Mouse (Mus musculus): Measurements from ENCODE around the gene Ndufv3.

The Ndufv3 gene

DNA sequence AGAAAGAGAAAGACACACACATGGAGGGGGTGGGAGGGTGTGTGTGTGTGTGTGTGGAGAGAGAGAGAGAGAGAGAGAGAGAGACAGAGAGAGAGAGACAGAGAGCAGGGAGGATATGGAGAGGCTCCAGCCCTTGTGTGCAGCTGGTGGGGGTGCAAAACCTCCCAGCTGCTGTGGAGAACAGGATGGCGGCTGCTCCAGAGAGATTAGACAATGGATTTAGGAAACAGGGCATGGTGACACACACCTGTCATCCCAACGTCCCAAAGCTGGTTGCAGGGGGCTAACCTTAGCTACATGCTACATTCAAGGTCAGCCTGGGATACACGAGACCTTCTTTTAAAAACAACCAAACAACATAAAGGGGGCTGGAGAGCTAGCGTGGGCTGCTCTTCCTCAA is 36.3 kb downstream of the Ndufv3 start:
- no peak for DNase-seq (ENCODE audit: low spot score in 2 of 2)

DNA sequence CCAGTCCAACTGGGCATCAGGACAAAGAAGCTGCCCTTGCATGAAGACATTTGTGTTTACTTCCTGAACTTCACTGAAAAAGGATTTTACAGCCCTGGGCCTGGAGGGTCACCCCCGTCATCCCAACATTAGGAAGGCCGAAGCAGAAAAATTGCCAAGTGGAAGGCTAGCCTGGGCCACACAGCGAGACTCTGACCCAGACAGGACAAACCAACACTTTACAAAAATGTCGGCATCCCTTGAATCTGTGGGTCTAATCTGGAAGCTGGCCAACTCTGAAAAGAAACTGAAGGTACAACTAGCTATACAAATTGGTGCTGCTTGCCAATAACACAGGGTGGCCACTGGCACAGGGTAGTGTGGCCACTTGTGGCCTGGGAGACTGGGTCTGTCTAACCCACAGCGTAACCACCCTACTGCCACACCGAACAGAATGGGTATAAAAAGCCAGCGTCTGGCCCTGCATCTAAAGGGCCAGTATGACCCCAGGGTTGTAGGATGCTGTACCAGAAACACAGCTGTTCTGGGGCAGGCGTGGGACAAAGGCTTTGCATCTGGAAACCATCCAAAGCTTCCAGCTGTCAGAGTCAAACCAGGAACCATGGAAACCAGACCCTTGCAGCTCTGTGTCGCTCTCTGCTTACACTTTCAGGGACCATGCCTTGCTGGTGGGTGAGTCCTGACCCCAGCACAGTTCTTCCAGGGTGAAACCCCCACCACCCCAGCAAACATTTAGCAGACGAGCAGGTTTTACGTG is 37.4 kb downstream of the Ndufv3 start:
- no peak for DNase-seq (ENCODE audit: low spot score in 2 of 2)

DNA sequence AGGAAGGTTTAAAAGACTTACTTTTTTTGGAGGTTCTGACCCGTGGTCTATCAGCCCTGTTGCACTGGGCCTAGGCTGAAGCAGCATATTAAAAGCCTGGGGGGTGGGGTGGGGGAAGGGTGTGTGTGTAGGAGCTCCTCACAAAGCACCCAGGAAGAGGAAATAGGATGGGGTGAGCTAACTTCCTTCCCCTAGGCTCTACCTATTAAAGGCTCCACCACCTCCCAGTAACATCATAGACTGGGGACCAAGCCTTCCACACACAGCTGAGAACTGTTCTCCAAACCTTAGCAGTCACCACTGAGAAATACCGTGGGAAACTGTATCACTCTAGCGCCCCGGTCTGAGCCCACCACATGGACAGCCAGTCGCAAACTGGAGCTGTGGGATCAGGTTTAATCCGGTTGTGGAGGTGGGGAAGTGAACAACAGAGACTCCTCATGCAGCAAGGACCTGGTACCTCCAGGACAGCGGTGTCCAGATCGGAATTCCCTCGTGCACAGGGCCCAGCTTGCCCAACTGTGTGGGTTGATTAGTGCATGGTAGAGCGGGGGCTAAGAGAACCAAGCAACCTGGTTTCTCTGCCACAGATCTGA is 38.1 kb downstream of the Ndufv3 start:
- no peak for DNase-seq (ENCODE audit: low spot score in 2 of 2)

DNA sequence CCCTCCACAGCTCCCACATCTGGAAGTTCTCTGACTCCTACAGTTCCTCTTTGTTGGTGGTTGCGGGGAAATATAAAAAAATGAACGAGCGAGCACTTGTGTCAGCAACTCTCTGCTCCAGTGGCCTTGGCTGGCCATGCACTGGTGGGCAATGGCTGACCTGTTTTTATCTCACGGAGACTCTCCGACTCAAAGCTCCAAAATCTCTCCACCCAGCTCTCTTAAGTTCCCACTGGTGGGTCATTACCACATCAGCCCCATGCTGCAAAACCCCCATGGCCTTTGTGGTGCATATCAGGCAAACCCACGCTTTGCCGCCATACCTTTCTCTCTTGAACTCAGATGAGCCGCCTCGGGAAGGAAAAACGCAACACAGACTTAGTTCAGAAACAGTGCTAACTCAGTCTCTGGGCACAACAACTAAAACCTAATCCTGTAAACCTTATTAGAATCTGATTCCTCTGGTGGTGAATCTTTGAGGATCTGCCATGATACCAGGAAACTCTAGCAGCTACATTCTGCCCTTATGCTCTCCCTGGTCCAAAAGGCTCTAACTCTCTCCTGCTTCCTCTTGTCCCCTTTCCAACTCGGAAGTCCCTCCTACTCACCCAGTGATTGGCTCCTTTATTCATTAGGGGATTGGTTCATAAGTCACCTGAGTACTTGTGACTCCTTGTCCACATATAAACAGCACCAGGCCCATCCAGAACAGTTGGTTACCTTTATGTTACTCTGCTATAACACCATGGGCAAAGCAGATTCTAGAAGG is 39.3 kb downstream of the Ndufv3 start:
- DNase-seq (ENCODE audit: low spot score in 2 of 2), result no peak

DNA sequence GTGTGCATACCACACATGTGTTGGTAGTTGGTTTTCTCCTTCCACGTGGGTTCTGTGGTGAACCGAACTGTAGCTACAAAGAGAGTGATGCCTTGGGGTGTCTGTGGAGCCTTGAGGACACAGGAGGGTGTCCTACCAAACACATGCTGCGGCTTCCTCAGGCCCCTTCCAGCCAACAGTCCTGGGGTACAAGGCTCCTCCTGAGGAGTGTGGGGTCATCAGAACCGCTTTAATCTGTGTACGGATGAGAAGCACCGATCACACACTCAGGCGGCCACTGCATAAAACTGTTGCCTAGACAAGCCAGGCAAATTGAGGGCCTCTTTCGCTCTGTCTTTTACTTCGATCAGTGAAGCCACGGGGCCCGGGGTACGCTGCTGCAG is 43.7 kb downstream of the Ndufv3 start:
- DNase-seq (ENCODE audit: low spot score in 2 of 2), result no peak

DNA sequence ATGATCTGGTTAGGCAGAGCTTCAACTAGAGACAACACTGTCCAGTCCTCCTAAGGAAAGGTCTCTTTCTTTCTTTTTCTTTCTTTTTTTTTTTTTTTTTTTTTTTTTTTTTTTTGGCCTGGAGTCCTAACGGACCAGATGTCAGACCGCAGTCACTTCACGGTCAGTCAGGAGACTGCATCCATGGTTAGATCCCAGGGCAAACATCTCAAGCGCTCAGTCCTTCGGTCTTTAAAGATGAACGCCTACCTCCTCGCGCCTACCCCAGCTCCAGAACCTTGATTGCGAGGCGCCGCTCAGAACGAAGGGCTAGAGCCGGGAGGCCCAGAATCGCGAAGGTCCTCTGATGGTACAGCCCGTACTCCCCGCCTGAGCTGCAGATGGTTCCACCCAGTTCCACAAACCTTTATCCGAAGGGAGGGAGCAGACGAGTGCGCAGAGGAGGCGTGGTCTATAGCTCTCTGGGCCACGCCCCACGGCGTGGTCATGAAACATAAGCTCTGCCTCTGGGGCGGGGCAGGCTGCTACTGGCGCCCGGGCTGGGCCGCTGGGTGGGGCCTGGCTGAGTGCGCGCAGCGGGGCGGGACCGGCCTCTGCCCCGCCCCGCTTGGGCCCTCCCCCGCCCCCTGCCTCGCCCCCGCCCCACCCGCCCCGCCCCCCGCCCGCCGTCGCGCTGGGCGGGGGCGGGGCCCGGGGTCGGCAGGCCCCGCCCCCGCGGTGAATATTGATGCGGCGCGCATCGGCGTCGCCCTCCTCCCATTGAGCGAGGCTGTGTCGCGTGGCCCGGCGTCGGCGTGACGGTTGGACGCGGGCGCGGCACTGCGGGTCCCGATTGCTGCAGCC is 44.3 kb downstream of the Ndufv3 start, which contains the start of gene Pknox1:
Gene Pknox1, plus strand, starts transcription at position 720 of the 843 bp plus-strand sequence.
- peak; percentile 99 for DNase-seq (ENCODE audit: low spot score in 2 of 2)

DNA sequence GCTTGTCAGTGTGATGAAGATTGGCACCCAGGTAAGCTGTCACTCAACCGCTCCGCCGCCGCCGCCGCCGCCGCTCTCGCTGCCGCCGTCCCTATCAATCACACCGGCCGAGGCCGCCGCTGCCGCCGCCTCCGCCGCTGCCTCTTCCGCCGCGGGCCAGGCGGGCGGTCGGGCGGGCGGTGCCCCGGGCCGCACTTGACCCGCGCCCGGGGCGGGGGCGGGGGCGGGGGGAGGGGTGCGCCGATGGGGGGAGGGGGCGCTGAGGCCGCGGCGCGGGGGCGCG is 44.9 kb downstream of the Ndufv3 start:
- no peak for DNase-seq (ENCODE audit: low spot score in 2 of 2)

DNA sequence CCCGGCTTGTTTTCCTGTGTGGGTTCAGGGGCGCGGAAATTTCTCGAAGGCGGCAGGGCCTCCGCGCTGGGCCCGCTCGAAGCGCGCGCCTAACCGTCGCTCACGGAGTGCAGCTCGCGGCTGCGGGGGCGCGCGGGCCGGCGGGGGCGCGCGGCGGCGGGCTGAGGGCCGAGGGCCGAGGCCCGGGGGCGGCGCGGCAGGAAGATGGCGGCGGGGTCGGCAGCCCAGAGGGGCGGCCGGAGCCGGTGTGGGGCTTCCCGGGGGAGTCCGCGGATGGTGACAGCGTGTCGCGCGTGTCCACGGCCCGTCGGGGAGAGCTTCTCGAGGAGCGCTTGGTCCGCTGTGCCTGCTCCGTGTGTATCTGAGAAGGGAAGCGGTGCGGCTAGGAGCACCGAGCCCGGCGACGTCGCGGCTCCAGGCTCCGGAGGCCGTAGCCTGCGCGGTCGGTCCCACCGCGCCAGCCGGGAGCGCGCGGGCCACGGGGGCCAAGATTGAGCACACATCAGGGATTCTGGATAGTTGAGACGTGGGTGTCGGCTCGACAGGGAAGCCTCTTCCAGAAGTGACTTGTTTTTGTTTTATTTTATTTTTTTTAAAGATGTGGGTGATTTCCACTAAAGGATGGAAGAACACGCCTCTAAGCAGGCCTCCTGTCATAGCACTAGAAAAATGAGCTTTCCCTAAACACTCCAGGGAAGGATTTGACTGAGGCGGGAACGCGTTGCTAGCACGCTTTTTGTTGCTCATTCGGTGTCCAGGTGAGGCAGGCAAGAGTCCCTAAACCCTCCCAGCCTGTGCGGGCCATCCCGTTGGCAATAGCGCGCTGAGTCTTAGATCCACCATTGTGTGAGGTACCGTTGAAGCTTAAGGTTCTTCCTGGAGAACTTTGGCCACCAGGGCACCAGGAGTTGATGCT is 45.5 kb downstream of the Ndufv3 start:
- peak; percentile 34 to 41 for DNase-seq (ENCODE audit: low spot score in 2 of 2)

DNA sequence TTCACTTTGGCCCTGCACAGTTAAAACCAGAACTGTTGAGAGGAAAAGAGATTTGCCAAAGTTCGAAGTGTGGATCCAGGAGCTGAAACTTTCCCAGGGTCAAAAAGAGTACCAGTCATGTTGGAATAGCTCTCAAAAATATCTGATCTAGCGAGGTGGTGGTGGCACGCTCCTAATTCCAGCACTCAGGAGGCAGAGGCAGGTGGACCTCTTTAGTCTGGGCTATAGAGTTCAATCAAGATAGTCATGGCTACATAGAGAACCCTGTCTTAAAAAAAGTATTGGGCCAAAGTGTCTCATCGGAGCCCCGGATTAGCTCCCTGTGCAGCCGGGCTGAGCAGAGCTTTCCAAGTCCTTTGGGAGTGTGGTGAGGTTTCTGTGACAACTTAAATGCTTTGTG is 46.4 kb downstream of the Ndufv3 start:
- no peak for DNase-seq (ENCODE audit: low spot score in 2 of 2)

DNA sequence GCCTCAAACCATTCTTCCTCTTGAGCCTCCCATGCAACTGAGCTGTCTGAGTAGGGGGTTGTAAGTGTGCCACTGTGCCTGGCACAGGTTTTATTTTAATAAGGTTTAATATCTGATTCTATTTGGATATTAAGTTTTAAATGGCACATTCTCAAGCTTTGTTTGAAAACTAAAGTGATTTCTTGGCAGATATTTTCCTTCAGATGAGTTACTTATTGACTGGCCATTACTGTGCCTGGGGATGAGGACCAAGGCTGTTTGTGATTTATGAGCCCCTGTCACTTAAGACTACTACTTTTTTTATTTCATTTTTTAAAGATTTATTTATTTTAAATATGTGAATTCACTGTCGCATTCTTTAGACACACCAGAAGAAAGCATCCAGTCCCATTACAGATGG is 49.8 kb downstream of the Ndufv3 start:
- DNase-seq (ENCODE audit: low spot score in 2 of 2), result no peak

DNA sequence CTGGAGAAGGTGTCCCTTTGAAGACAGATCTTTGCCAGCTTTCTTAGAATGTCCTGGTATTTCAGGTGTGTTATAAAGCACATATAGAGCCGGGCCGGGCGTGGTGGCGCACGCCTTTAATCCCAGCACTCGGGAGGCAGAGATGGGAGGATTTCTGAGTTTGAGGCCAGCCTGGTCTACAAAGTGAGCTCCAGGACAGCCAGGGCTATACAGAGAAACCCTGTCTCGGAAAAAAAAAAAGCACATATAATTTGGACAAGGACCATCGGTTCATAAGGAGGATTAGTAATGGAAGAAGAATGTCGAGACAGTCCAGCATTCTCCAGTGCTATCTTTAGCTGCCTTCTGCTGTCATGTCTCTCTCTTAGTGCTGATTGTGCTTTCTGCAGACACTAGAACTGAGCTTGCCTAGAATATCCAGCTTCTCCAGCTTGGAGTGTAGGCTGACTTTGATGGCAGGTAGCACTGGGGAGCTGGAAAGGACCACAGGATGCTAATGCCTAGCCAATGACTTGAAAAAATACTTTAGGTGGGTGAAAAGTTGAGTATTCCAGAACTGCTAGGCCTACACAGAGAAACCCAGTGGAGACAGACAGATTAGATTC is 50.5 kb downstream of the Ndufv3 start:
- no peak for DNase-seq (ENCODE audit: low spot score in 2 of 2)

DNA sequence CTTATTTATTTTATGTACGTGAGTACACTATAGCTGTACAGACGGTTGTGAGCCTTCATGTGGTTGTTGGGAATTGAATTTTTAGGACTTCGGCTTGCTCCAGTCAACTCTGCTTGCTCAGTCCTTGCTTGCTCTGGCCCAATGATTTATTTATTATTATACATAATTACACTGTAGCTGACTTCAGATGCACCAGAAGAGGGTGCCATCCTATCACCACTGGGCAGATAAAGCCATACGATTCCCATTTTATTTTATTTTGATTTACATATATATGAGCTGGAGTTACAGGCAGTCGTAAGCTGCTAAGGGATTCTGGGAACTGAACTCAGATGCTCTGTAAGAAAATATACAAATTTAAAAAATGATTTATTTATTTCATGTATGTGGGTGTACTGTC is 51.8 kb downstream of the Ndufv3 start:
- DNase-seq (ENCODE audit: low spot score in 2 of 2), result no peak

DNA sequence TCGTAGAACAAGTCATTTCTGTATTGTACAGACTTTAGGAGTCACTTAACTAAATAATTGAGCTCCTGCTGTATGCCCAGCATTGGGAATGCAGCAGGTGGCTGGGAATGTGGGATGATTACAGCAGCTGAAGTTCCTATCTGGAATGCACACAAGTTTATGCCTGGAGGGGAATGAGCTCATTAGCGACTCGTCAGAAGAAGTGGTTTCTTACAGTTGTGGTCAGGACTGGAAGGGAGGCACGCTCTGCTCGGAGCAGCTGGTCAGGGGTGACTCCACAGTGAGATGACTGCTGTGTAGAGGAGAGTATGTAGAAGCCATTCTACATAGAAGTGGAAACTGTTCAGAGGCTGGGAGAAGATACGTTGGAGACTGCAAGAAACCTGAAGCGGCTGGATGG is 54.7 kb downstream of the Ndufv3 start:
- no peak for DNase-seq (ENCODE audit: low spot score in 2 of 2)

DNA sequence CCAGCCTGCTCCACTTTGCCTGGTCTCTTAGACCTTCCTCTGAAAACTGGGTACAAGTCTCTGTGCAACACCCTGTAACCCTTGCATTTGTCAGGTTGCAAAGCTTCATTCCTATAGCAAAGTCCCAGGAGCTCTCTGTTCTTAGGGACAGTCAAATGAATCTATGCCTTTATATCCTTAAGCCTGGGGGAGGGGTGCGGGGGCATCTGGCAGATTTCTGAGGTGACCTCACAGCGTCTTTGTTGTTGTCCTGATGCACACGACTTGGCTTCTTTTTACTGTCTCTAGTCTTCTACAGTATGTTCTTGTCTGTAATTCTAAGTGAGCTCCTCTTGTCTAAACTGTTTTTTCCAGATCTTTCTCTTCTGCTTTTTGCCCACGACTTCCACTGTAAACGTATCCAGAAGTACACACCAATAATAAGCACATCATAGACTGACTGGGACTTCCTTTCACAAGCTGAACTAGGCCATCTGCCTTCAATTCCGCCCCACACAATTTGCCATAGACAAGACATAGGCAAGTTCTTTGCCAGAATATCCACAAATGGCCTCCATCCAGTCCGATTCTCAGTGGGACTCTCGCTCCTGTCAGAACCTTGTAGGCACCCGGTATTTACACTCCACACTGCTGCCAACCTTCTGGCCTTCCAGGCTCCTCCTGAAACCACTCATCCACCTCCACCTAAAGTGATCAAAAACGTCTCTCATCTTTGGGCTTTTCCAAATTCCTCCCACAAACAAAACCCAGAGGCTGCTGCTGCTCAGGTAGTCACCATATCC is 56.7 kb downstream of the Ndufv3 start:
- DNase-seq (ENCODE audit: low spot score in 2 of 2), result no peak

DNA sequence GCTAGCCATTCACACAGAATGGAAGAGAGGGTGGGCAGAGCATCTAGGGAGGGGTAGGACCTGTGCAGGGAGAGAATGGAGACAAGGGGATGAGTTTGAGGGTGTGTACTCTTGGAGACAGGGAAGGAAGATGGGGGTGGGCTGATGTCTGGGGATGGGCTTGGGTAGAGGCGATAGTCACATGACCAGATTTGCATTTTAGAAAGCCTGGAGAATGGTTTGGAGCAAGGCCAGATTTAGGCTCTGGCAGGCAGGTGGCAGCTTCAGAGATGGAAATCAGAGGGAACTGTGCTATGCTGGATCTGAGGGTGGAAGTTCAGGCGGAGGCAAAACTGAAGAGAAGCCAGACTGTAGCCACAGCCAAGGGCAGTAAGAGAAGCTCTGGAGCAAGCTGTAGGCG is 60.4 kb downstream of the Ndufv3 start:
- no peak for DNase-seq (ENCODE audit: low spot score in 2 of 2)

Measured in right cerebral cortex, postnatal 36 days (tissue).